Mouse (Mus musculus): Measurements from ENCODE around the gene Prok1.

DNA sequence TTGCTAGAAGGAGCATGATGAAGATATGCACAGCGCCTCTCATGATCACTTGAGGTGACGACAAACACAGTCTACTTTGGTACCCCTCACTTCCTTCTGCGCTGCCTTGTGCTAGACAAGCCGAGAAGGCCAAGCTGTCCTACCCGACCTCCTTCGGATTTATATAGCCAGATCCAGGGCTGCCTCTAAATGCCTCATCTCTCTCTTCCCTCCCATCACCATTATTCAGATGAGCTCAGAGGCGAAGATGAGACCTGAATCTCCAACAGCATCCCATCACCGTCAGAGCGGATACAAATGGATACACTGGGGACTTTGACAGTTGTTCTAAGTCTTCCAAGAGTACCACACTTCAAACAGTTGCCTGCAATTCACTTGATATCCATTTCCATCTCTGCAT, at the start of gene Prok1:
- no peak for TF ChIP-seq CTCF (IDR thresholded peaks at IDR 0.05; ENCODE audit: control insufficient read depth, insufficient read depth, low read length)
- TF ChIP-seq POLR2A (IDR thresholded peaks at IDR 0.05; ENCODE audit: borderline replicate concordance, control insufficient read depth, low read depth, low read length): no peak
